Comparison of ENCODE assay signal across 11 mouse cellular contexts in genomic region chr4:124772125-124772524, GRCm38 (mm10). TPM values are rescaled to one million over a fixed set of nuclear protein-coding genes. Genes with fewer than 3 reads are reported as not detected.
DNase-seq lines count a peak whose midpoint lies in the region; ATAC-seq and TF ChIP-seq lines count a peak whose summit lies in the region.
"Had no signal": no experiment of that assay in that cellular context is flagged by ENCODE, and none has a peak within 500 bp of the region (broad histone marks: within the 10 kb centered on the region; RNA-seq: fewer than 3 reads in every experiment).

No protein-coding gene starts in this region.

- no peak overlapping the region for H3K9ac ChIP-seq in liver, adult 2 months (ENCODE audit: low read depth, low read length)
- H3K9ac ChIP-seq: embryonic facial prominence, embryonic 12.5 days had no signal

- H3K27ac ChIP-seq in liver, adult 2 months (replicated peaks; ENCODE audit: insufficient read depth, low read depth, low read length) = peak overlapping the region; percentile 10
- H3K27ac ChIP-seq: embryonic facial prominence, embryonic 12.5 days had no signal

- 71% methylated on average over 4 of the region's 4 CpGs for WGBS in liver, adult 2 months

- peaks cover 7% of the 10 kb centered on the region for H3K4me1 ChIP-seq in liver, adult 2 months (ENCODE audit: control insufficient read depth, insufficient read depth, low read length)
- peaks cover 93% of the 10 kb centered on the region for H3K4me1 ChIP-seq in megakaryocyte, embryonic 14.5 days
- H3K4me1 ChIP-seq: embryonic facial prominence, embryonic 12.5 days had no signal

- H3K27me3 ChIP-seq in liver, adult 2 months (ENCODE audit: control insufficient read depth, insufficient read depth, low read length) = no peaks in the 10 kb centered on the region
- H3K27me3 ChIP-seq in megakaryocyte, embryonic 14.5 days (replicated peaks) = no peaks in the 10 kb centered on the region
- H3K27me3 ChIP-seq: embryonic facial prominence, embryonic 12.5 days had no signal

- H3K79me2 ChIP-seq in liver, adult 2 months (ENCODE audit: control insufficient read depth, insufficient read depth, low read length) = peaks cover 48% of the 10 kb centered on the region

- H3K36me3 ChIP-seq in liver, adult 2 months (ENCODE audit: control insufficient read depth, insufficient read depth, low read length) = peaks cover 4% of the 10 kb centered on the region
- peaks cover 57% of the 10 kb centered on the region for H3K36me3 ChIP-seq in megakaryocyte, embryonic 14.5 days (replicated peaks; ENCODE audit: low read length)
- H3K36me3 ChIP-seq: embryonic facial prominence, embryonic 12.5 days had no signal

- peak; percentile 76 for ATAC-seq in granulocyte monocyte progenitor cell, adult 5-6 weeks (replicated peaks; ENCODE audit: poor library complexity, severe bottlenecking)

- peak; percentile 16 to 22 for DNase-seq in heart, adult 9 months (ENCODE audit: low spot score in 2 of 2)
- no peak for DNase-seq in heart, adult 8-10 months (ENCODE audit: low spot score)
- DNase-seq in liver, adult 2 months (ENCODE audit: extremely low read depth, low read depth, low spot score) = no peak
- DNase-seq in adrenal gland, postnatal 10 days = no peak
- DNase-seq in adrenal gland, postnatal 14 days = no peak
- DNase-seq in right cerebral cortex, postnatal 10 days (ENCODE audit: low spot score in 2 of 2) = no peak
- DNase-seq: adrenal gland, postnatal 25 days had no signal

- TF ChIP-seq POLR2A in liver, adult 2 months (IDR thresholded peaks at IDR 0.05; ENCODE audit: extremely low read depth, insufficient read depth, low read length) = no peak

- TF ChIP-seq CTCF in liver, adult 2 months (IDR thresholded peaks at IDR 0.05; ENCODE audit: low read depth, low read length) = no peak

- H3K4me3 ChIP-seq in liver, adult 2 months (ENCODE audit: insufficient read depth, low read depth, low read length) = no peak overlapping the region
- peak overlapping the region; percentile 83 for H3K4me3 ChIP-seq in megakaryocyte, embryonic 14.5 days (replicated peaks)
- H3K4me3 ChIP-seq: embryonic facial prominence, embryonic 12.5 days; myocyte had no signal

- no peaks in the 10 kb centered on the region for H3K9me3 ChIP-seq in megakaryocyte, embryonic 14.5 days
- H3K9me3 ChIP-seq: embryonic facial prominence, embryonic 12.5 days had no signal

RNA-seq across cellular contexts. Expression of gene Mtf1, which starts 29.8 kb away (rescaled TPM):
- total RNA-seq in heart, adult 8-10 months (2022) = 10 to 100 TPM; 12.5 to 18.4 (median 14.5) TPM
- total RNA-seq in granulocyte monocyte progenitor cell, adult 5-6 weeks (2014; fragmentation: Nextera tagmentation) = 37.9 and 42.6 TPM in 2 replicates
- total RNA-seq in granulocyte monocyte progenitor cell, adult 5-6 weeks (2017) = 11.3 and 26.3 TPM in 2 replicates
- total RNA-seq in liver, adult 2 months (2014; rRNA removed) = 4.3 and 5.5 TPM in 2 replicates
- polyA plus RNA-seq in liver, adult 2 months (2012; rRNA removed) = 5.1 and 6.0 TPM in 2 replicates
- polyA plus RNA-seq in megakaryocyte, embryonic 14.5 days (2012; ENCODE audit: insufficient read depth, low replicate concordance) = 15.2 and 34.3 TPM in 2 replicates
- 10 to 100 TPM; 24.0 to 24.7 TPM for total RNA-seq in adrenal gland, postnatal 10 days (2021)
- 21.1 and 22.5 TPM in 2 replicates for total RNA-seq in adrenal gland, postnatal 14 days (2021)

RNA-seq across cellular contexts. Expression of gene Inpp5b, which starts 30.5 kb away (rescaled TPM):
- 1 to 10 TPM; 6.5 to 9.9 (median 7.3) TPM for total RNA-seq in heart, adult 8-10 months (2022)
- 31.5 and 52.6 TPM in 2 replicates for total RNA-seq in granulocyte monocyte progenitor cell, adult 5-6 weeks (2014; fragmentation: Nextera tagmentation)
- total RNA-seq in granulocyte monocyte progenitor cell, adult 5-6 weeks (2017) = 21.1 and 24.6 TPM in 2 replicates
- 15.3 and 15.8 TPM in 2 replicates for total RNA-seq in liver, adult 2 months (2014; rRNA removed)
- 24.1 and 25.7 TPM in 2 replicates for polyA plus RNA-seq in liver, adult 2 months (2012; rRNA removed)
- 5.7 and 22.3 TPM in 2 replicates for polyA plus RNA-seq in megakaryocyte, embryonic 14.5 days (2012; ENCODE audit: insufficient read depth, low replicate concordance)
- 10 to 100 TPM; 20.4 to 25.4 TPM for total RNA-seq in adrenal gland, postnatal 10 days (2021)
- total RNA-seq in adrenal gland, postnatal 14 days (2021) = 23.8 and 24.6 TPM in 2 replicates

RNA-seq across cellular contexts. Expression of gene Sf3a3, which starts 57.5 kb away (rescaled TPM):
- total RNA-seq in heart, adult 8-10 months (2022) = 10 to 100 TPM; 15.5 to 17.3 (median 16.5) TPM
- total RNA-seq in granulocyte monocyte progenitor cell, adult 5-6 weeks (2014; fragmentation: Nextera tagmentation) = 90.7 and 105 TPM in 2 replicates
- 167 and 170 TPM in 2 replicates for total RNA-seq in granulocyte monocyte progenitor cell, adult 5-6 weeks (2017)
- 12.1 and 15.1 TPM in 2 replicates for total RNA-seq in liver, adult 2 months (2014; rRNA removed)
- 5.5 and 6.6 TPM in 2 replicates for polyA plus RNA-seq in liver, adult 2 months (2012; rRNA removed)
- 2.2 and 29.0 TPM in 2 replicates for polyA plus RNA-seq in megakaryocyte, embryonic 14.5 days (2012; ENCODE audit: insufficient read depth, low replicate concordance)
- total RNA-seq in adrenal gland, postnatal 10 days (2021) = 10 to 100 TPM; 39.2 to 40.3 TPM
- total RNA-seq in adrenal gland, postnatal 14 days (2021) = 41.5 and 42.8 TPM in 2 replicates

Comparison
In these comparisons a context has a peak if more than half of its experiments do, and no peak if none do; other contexts are left out.
1. DNase-seq: peak in heart, adult 9 months (2 of 2); none in heart, adult 8-10 months (single experiment), liver, adult 2 months (single experiment), adrenal gland, postnatal 10 days (single experiment), adrenal gland, postnatal 14 days (single experiment) and right cerebral cortex, postnatal 10 days (0 of 2).